Mouse (Mus musculus): Measurements from ENCODE around the gene Sirt4.

DNA sequence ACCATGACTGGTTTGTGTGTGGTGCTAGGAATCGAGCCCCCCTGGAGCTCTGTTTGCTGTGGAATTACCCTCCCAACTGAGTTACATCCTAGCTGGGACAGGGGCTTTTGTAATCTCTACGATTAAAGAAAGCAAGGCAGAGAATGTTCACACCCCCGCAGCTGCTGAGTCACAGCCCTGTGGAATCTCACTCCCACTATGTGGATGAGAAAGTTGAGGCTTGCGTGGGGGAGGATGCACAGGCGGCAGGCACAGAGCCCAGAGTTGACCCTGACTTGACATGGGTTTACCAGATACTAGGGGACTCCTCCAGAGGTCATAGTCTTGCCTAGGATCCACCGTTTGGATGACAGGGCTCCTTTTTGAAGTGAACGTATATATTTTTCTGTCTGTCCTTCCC lies 12.5 kb upstream of the Sirt4 start:
- TF ChIP-seq CTCF (IDR thresholded peaks at IDR 0.05; ENCODE audit: control insufficient read depth, insufficient read depth, insufficient replicate concordance, low read depth, low read length), result no peak
- TF ChIP-seq POLR2A (IDR thresholded peaks at IDR 0.05; ENCODE audit: control insufficient read depth, low read depth, low read length), result no peak

Measured in testis, adult 2 months (tissue).